Mouse (Mus musculus) intestine, embryonic 15.5 days (tissue): Measurements from ENCODE around the gene Xkr8. TPM values are rescaled to one million over a fixed set of nuclear protein-coding genes. Genes with fewer than 3 reads are reported as not detected.

Source experiments
- polyA plus RNA-seq: library from polyadenylated mRNA; unstranded; fragments of >200 nt; fragmentation: Nextera tagmentation; extraction: Ambion mirVana; gene quantifications from 2 replicates; pipeline ENCODE4 v1.2.1, GENCODE M21; 2015

Gene Xkr8
- polyA plus RNA-seq, 1 experiment from 2014 or later, result 4.0 TPM

Other genes with a start within 250 kb of the Xkr8 start
- gene Sesn2, start 222.0 kb downstream of the Xkr8 start, polyA plus RNA-seq, result 10.8 and 11.2 TPM in 2 replicates
- 1,295 and 1,316 TPM in 2 replicates for gene Atpif1, start 198.9 kb downstream of the Xkr8 start, polyA plus RNA-seq
- 138 and 154 TPM in 2 replicates for gene Dnajc8, start 197.0 kb downstream of the Xkr8 start, polyA plus RNA-seq
- 1.1 TPM in 2 replicates for gene Ptafr, start 168.5 kb downstream of the Xkr8 start, polyA plus RNA-seq
- 23.0 and 25.4 TPM in 2 replicates for gene Eya3, start 93.6 kb downstream of the Xkr8 start, polyA plus RNA-seq
- 5.7 TPM in 2 replicates for gene Smpdl3b, start 24.7 kb upstream of the Xkr8 start, polyA plus RNA-seq
- 85.5 and 88.1 TPM in 2 replicates for gene Rpa2, start 35.8 kb upstream of the Xkr8 start, polyA plus RNA-seq
- 1.7 and 2.0 TPM in 2 replicates for gene Themis2, start 63.8 kb upstream of the Xkr8 start, polyA plus RNA-seq
- 50.4 and 54.1 TPM in 2 replicates for gene Ppp1r8, start 110.6 kb upstream of the Xkr8 start, polyA plus RNA-seq
- 54.2 and 57.7 TPM in 2 replicates for gene Stx12, start 152.0 kb upstream of the Xkr8 start, polyA plus RNA-seq
- gene Fam76a, start 190.0 kb upstream of the Xkr8 start, polyA plus RNA-seq, result 41.8 and 45.3 TPM in 2 replicates
- gene Fgr, start 241.5 kb upstream of the Xkr8 start, polyA plus RNA-seq, result 2.3 and 3.7 TPM in 2 replicates